Mouse (Mus musculus) heart, adult 8-10 months (tissue): ENCODE measurements at regions not wholly inside any gene's neighbourhood (a gene's known extent, or its start where the extent isn't known, plus 50 kb on each side); places are given as distances from the start of the nearest gene placed in this dataset.
A peak's percentile ranks its signal among the peaks of the same experiment; 100 is the strongest.

Experiments used
- DNase-seq: peaks from one replicate; pipeline ENCODE4 v3.0.0; 2022; ENCODE audit warnings: low spot score

- no peak for DNase-seq
Measured at GRCm38 (mm10) chr9:24833766-24834165, 59.7 kb upstream of the Tbx20 start.

GRCm38 (mm10) chr9:24848210-24848609 lies 74.1 kb upstream of the Tbx20 start:
- no peak for DNase-seq

GRCm38 (mm10) chr9:24859459-24859858 lies 85.4 kb upstream of the Tbx20 start:
- no peak for DNase-seq

GRCm38 (mm10) chr9:24866390-24867173 lies 92.5 kb upstream of the Tbx20 start:
- DNase-seq, result no peak

- DNase-seq, result no peak
Measured at GRCm38 (mm10) chr9:24868746-24869145, 94.6 kb upstream of the Tbx20 start.

- DNase-seq, result no peak
Measured at GRCm38 (mm10) chr9:24874434-24875143, 100.5 kb upstream of the Tbx20 start.

GRCm38 (mm10) chr9:24878384-24879174 lies 104.5 kb upstream of the Tbx20 start:
- no peak for DNase-seq

GRCm38 (mm10) chr9:24879662-24880061 lies 105.6 kb upstream of the Tbx20 start:
- no peak for DNase-seq

- DNase-seq, result no peak
Measured at GRCm38 (mm10) chr9:24884011-24884410, 109.9 kb upstream of the Tbx20 start.

GRCm38 (mm10) chr9:24888282-24888681 lies 114.2 kb upstream of the Tbx20 start:
- DNase-seq, result no peak

- DNase-seq, result peak; percentile 76
Measured at GRCm38 (mm10) chr9:24896498-24897261, 122.6 kb upstream of the Tbx20 start.

- DNase-seq, result peak; percentile 44
Measured at GRCm38 (mm10) chr9:24899206-24899928, 125.3 kb upstream of the Tbx20 start.

- no peak for DNase-seq
Measured at GRCm38 (mm10) chr9:24903706-24904105, 129.6 kb upstream of the Tbx20 start.

- DNase-seq, result no peak
Measured at GRCm38 (mm10) chr9:24909086-24909979, 135.2 kb upstream of the Tbx20 start.

- no peak for DNase-seq
Measured at GRCm38 (mm10) chr9:24910738-24911137, 136.6 kb upstream of the Tbx20 start.

GRCm38 (mm10) chr9:24920031-24920445 lies 145.9 kb upstream of the Tbx20 start:
- peak; percentile 81 for DNase-seq

GRCm38 (mm10) chr9:24922051-24922860 lies 148.2 kb upstream of the Tbx20 start:
- DNase-seq, result no peak

GRCm38 (mm10) chr9:24923514-24923913 lies 149.4 kb upstream of the Tbx20 start:
- no peak for DNase-seq

- peak; percentile 36 for DNase-seq
Measured at GRCm38 (mm10) chr9:24937731-24938130, 151.5 kb upstream of the Gm10181 start.
